Mouse (Mus musculus) liver, adult 2 months (tissue): ENCODE results near the gene Msmb.

Experiments
- CTCF ChIP-seq: fragments of 200-500 bp; IDR thresholded peaks from 2 replicates; pipeline ENCODE4 v1.5.1; 2011; ENCODE audit warnings: low read depth, low read length, control low read depth
- POLR2A ChIP-seq: fragments of 200-500 bp; IDR thresholded peaks from 2 replicates; pipeline ENCODE4 v1.6.1; 2011; ENCODE audit warnings: low read length, control low read depth; ENCODE audit not compliant: insufficient read depth; ENCODE audit errors: extremely low read depth

DNA sequence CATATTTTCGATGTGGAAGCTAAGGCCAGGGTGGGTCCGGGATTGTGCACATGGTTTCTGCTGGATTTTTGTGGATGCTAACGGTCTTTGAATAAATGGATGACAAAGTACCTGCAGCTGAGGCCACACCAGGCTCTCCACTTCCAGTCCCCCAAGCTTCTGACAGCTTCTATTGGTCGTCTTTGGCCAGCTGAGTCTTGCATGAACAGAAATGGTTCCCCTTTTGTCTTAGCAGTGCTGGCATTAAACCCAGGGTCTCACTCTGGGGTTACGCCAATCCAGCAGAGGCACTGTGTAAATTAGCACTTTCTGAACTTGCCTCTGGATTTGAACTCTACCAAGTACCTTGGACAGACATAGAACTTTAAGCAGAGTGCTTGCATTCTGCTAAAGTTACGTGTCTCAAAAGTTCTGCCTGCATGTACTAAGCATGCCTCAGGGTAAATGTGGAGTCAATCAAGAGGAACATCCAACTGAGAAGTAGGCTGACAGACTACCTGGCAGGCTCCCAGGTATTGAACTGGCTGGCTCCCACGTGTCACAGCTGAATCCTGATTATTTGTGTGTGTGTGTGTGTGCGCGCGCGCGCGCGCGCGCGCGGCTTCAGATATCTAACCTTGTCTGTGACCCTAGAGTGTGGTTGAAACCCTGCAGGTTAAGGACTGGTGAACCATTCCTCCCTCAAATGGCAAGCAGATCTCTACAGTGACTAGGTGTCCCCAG lies 10.6 kb downstream of the Msmb start:
- no peak for TF ChIP-seq CTCF
- no peak for TF ChIP-seq POLR2A
